Mouse (Mus musculus) kidney, postnatal 25 days (tissue): ENCODE data around the gene Syne1.

Experiments used
- DNase-seq, 2 experiments: peaks; one replicate each; pipeline ENCODE4 v3.0.0; 2021; ENCODE audit warnings: mixed read lengths in 2 of 2

The Syne1 gene

GRCm38 (mm10) chr10:5288716-5289574 lies 262.3 kb downstream of the Syne1 start:
- DNase-seq, result peak; percentile 50 to 73

GRCm38 (mm10) chr10:5288262-5288661 lies 263.0 kb downstream of the Syne1 start:
- no peak for DNase-seq

DNA sequence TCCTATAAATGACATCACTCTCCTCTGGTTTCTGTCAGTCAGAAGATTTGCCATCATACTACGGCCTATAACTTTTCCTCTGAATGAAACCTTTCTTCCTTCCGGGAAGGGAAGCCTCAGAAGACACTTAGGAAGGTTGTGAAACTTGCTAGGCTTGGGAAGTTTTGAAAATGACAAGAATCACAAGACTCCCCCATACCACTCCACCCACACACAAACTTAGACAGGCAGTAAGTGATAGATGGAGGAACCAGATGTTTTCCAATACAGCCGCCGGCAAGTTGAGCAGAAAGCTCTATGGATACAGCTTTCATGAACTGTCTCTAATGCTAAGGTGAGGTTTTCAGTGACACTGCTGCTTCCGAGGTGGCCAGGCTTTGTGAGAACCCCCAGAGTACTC lies 275.5 kb downstream of the Syne1 start:
- no peak for DNase-seq

GRCm38 (mm10) chr10:5270641-5271040 lies 280.6 kb downstream of the Syne1 start:
- DNase-seq, result peak; percentile 16 to 61

GRCm38 (mm10) chr10:5264418-5264817 lies 286.9 kb downstream of the Syne1 start:
- DNase-seq, result no peak

DNA sequence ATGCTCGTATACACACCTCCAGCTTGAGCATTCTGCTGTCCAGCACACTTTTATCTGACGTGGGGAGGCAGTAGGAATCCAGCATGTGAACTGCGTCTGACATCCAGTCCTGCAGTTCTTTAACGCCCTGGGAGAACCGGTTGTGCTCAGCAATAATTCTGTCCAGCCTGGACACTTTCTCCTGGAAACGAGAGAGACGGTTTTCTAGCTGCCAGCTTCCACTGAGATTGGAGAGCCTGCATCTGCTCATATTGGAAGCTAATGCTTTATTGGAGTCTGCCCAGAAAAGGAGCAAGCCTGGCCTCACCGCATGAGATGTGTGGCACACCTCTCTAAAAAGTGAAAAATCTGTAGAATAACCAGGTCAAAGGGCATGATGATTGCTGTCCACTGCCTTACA lies 288.6 kb downstream of the Syne1 start:
- DNase-seq, result no peak

- DNase-seq, result no peak
Observed at GRCm38 (mm10) chr10:5256686-5257085, 294.6 kb downstream of the Syne1 start.

DNA sequence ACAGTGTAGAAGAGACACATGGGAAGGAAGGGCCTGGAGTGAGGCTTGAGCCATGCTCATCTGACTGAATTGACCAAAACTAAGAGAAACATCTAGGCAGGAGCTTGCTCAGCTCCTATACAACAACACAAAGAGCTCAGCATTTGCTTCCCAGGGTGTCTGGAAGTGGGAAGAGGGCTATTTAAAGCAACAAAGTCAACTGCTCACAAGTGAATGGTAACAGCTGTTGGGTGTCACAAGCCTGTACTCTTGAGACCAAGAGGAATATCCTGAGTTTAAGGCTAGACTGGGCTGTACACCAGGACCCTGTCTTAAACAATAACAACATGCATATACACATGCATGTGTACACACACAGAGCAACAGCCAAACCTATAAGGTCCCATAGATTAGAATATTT lies 297.5 kb downstream of the Syne1 start:
- DNase-seq, result no peak

- no peak for DNase-seq
Observed at GRCm38 (mm10) chr10:5250702-5251101, 300.6 kb downstream of the Syne1 start.

- no peak for DNase-seq
Observed at GRCm38 (mm10) chr10:5239680-5240079, 311.6 kb downstream of the Syne1 start.

DNA sequence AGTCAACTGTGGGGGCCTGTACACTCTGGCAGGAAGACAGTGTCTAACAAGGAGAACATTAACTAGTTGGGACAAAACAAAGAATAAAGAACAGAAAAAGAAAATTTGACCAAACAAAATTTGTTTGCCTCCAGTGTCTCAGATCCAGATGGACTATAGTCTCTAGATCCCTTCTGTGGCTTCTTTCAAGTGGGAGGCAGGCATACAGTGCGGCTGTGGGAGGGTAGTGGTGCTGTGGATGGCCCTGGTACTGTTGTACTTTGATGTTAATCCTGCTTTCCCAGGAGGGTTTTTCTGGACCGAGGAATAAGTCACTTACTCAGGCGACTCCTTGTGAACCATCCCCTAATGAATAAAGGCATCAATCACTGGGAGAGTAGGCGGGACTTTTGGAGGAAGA lies 314.4 kb downstream of the Syne1 start:
- DNase-seq, result no peak

DNA sequence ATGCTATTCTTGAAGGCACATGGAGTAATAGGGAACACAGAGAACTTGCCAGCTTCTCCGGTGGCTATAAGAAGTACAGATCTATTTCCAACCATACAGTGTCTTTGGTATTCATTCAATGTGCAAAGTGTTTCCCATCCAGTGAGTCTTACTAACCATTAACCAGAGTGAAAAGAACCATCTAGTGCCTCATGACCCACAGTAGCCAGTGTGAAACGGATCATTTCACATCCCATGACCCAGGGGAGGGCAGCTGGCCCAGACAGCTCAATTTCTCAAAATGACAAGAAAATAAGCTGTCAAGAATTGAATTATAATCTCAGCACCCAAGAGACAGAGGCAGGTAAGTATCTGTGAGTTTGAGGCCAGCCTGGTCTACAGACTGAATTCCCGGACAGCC lies 315.1 kb downstream of the Syne1 start:
- DNase-seq, result peak; percentile 43 to 58

- DNase-seq, result no peak
Observed at GRCm38 (mm10) chr10:5234721-5235501, 316.4 kb downstream of the Syne1 start.

- DNase-seq, result no peak
Observed at GRCm38 (mm10) chr10:5229129-5229528, 322.2 kb downstream of the Syne1 start.

GRCm38 (mm10) chr10:5227395-5228076 lies 323.7 kb downstream of the Syne1 start:
- DNase-seq, result peak in 1 of 2 experiments; percentile 32

DNA sequence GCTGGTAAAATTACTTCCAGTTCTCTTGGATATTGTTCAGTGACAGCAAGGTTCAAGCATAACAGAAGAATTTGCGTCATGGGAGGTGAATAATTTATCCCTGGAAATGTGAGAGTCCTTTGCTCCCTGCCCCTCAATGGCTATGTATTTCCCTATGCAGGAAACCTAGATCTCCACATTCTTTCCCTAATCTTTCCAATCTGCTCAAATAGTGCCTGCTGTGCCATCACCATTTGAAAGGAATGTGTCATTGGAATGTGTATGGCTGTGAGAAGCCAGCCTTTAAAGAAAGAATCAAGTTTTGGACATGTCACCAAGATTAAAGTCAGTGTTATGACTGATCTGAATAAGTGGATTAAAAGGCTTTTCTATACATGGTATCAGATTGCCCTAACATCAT lies 335.3 kb downstream of the Syne1 start:
- DNase-seq, result no peak

DNA sequence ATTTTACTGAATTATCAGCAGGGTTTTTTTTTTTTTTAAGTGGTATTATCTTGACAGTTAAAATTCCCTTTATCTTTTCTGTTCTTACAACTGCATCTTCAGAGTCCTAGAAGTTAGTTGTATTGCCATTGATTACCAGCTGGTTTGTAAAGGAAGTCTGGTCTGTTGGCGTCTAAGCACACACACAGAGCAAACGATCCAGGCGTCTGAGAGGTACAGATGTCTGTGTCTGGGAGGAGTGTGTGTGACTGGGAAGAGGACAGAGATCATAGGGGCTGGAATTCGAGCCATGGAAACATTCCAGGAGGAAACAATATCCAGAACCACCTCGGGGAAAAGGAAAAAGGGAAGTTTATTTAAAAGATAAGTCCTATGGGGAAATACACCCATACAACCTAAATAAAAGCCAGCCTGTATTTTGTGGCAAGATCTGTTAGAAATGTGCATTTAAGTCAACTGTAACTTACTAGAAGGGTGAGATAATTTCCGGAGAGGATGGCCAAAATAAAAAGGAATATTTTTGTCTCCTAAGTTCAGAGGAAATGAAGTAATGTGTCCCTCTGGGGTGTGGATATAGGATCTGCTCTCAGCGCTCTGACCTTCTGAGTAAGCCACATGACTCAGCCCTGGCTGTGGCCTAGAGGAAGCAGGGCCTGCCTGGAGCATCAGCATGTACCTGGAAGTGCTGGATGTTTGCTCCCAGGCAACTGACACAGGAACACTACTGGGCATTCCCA lies 343.2 kb downstream of the Syne1 start:
- DNase-seq, result peak; percentile 19 to 67

- no peak for DNase-seq
Observed at GRCm38 (mm10) chr10:5205977-5206376, 345.3 kb downstream of the Syne1 start.

DNA sequence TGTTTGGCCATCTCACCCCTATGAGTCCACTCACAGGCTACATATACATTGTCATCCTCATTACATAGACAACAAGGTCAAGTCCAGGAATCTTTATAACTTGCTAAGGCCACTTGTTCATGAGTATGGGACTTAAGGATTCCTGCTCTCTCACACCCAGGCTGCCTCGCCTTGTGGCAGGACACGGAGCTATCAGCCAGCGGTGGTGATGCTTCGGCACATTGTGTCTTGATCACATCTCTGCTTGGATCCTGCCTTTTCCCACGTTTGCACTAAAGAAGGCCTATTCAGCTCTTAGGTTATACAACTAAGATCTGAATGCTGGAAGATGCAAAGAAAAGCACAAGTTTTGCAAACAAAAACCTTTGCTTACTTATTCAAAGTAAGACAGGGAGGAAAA lies 345.7 kb downstream of the Syne1 start:
- DNase-seq, result no peak

DNA sequence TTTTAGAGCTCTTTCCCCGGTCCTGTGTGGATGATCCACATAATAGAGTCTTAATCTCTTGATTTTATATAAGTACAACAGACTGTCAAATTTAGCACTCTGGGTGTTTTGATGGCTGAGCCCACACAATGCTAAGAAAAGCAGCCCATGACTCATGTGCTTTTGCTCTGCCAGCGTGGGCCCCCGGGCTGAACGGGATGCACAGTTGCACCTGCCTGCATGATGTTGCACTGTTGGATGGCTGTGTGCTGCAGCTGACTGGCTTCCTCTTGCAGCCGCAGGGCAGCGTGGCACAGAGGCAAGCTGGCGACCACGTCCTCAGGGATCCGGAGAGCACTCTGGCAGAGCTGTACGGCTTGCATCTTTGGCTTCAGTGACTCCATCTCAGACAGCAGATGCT lies 347.4 kb downstream of the Syne1 start:
- no peak for DNase-seq

DNA sequence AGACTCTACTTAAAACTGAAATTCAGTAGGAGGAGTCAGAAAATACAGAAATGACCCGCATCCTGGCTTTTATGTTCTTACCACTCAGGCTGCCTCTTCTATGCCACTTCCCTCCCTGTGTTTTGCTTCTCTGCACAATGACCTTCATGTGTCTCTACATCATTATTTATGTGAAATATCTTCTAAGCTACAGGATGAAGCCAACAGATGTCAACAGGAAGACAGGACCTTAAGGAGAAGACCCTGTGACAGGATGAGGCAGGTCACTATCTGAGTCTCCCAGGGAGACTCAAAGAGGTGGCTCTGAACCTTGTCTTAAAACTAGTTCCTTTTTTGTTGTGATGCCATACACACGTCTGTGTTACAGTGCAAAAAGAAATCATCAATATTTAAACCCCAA lies 353.9 kb downstream of the Syne1 start:
- DNase-seq, result no peak

DNA sequence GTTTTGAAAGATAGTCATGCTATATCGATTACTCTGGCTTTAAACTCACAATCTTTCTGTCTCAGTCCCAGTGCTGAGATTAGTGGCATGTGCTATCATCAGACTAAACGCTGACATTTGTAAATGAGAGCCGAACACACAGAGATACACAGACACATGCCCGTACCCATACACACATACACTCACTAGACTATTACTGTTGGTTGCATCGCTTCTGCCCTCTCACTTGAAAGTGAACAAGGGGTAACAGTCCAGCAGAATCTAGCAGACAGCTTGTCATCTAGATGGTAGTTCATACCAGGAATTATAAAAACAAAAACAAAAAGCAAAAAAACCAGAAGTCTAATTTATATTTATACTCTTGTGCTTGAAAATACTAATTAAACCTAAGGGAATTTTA lies 355.0 kb downstream of the Syne1 start:
- DNase-seq, result no peak

DNA sequence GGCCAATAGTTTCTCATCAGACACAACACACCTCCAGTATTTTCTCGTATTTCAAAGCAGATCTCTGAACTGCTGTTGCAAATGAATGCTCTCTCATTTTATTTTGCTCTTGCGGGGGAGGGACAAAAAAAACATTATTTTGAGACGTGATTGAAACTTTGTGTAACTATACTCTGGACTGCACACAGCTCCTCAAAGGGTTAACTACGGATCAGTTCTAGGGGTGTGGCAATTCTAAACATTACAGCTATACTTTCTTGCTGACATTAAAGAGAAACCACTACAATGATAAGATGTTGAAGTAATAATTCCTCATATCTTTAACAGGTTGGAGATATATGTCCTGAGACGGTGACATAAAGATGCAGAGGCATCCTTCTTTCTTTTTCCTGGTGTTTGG lies 356.0 kb downstream of the Syne1 start:
- DNase-seq, result no peak
